Mouse (Mus musculus) CH12.LX (cell line): ENCODE results near the gene Chml. TPM values are rescaled to one million over a fixed set of nuclear protein-coding genes. Genes with fewer than 3 reads are reported as not detected.

ENCODE experiments used
- DNase-seq: peaks from one replicate; pipeline ENCODE4 v3.0.0-alpha.2; 2013; ENCODE audit errors: extremely low read depth
- H3K27ac ChIP-seq: 2 replicates; pipeline ENCODE4 v1.5.1; 2012; ENCODE audit warnings: low read depth, mild to moderate bottlenecking, control low read depth, moderate library complexity; ENCODE audit not compliant: insufficient read depth
- H3K27me3 ChIP-seq: replicated peaks from 2 replicates; pipeline ENCODE3; 2012; ENCODE audit warnings: inconsistent platforms
- H3K36me3 ChIP-seq, 2 experiments: replicated peaks in 1 of 2; 2 replicates each; pipeline versions ENCODE3 to v1.6.1; 2012; ENCODE audit warnings: inconsistent platforms in 1 of 2, low read length in 1 of 2, mild to moderate bottlenecking in 1 of 2, mixed read lengths in 1 of 2, moderate library complexity in 1 of 2; ENCODE audit not compliant: control insufficient read depth in 1 of 2, insufficient read depth in 1 of 2
- H3K4me1 ChIP-seq, 2 experiments: 2 replicates each; pipeline ENCODE4 v1.6.1; 2012; ENCODE audit warnings: inconsistent platforms in 1 of 2, moderate library complexity in 1 of 2; ENCODE audit not compliant: insufficient read depth in 2 of 2, control insufficient read depth in 1 of 2
- H3K4me2 ChIP-seq: 2 replicates; pipeline ENCODE4 v1.6.1; 2012; ENCODE audit warnings: low read depth, mild to moderate bottlenecking, control low read depth; ENCODE audit not compliant: poor library complexity, insufficient read depth, severe bottlenecking
- H3K4me3 ChIP-seq, 3 experiments: fragments of 150-350 bp in 1 of 3; sonication (generic) in 1 of 3; replicated peaks in 1 of 3; 2 replicates each; pipeline versions ENCODE3 to v1.5.1; 2011 to 2012; ENCODE audit warnings: low read depth in 2 of 3, low read length in 2 of 3, mild to moderate bottlenecking in 2 of 3, moderate library complexity in 2 of 3, control low read depth in 1 of 3, improper control_type of control experiment in 1 of 3, inconsistent platforms in 1 of 3, mixed read lengths in 1 of 3; ENCODE audit not compliant: poor library complexity in 1 of 3
- H3K79me2 ChIP-seq: replicated peaks from 2 replicates; pipeline ENCODE4 v1.6.1; 2012; ENCODE audit warnings: mild to moderate bottlenecking, moderate library complexity; ENCODE audit not compliant: control insufficient read depth, poor library complexity, insufficient read depth, severe bottlenecking; ENCODE audit errors: extremely low read depth
- H3K9ac ChIP-seq: 2 replicates; pipeline ENCODE4 v1.6.1; 2012; ENCODE audit warnings: low read depth, mild to moderate bottlenecking, control low read depth, moderate library complexity; ENCODE audit not compliant: insufficient read depth
- H3K9me3 ChIP-seq: replicated peaks from 2 replicates; pipeline ENCODE3; 2012; ENCODE audit warnings: low read length, inconsistent platforms, mixed read lengths
- BHLHE40 ChIP-seq: IDR thresholded peaks from 2 replicates; pipeline ENCODE4 v1.6.1; 2011; ENCODE audit warnings: mild to moderate bottlenecking, low read depth, low read length, improper control_type of control experiment
- CHD1 ChIP-seq: IDR thresholded peaks from 2 replicates; pipeline ENCODE4 v1.6.1; 2012; ENCODE audit warnings: low read depth, low read length, improper control_type of control experiment, inconsistent platforms
- CHD2 ChIP-seq: IDR thresholded peaks from 2 replicates; pipeline ENCODE4 v1.6.1; 2011; ENCODE audit warnings: low read length, improper control_type of control experiment
- E2F4 ChIP-seq: IDR thresholded peaks from 2 replicates; pipeline ENCODE4 v1.6.1; 2011; ENCODE audit warnings: low read depth, low read length, improper control_type of control experiment; ENCODE audit not compliant: insufficient replicate concordance
- JUND ChIP-seq: conservative IDR thresholded peaks from 2 replicates; pipeline ENCODE4 v1.6.1; 2011; ENCODE audit warnings: low read depth, low read length, improper control_type of control experiment
- MEF2A ChIP-seq: IDR thresholded peaks from 2 replicates; pipeline ENCODE4 v1.6.1; 2014; ENCODE audit warnings: low read depth, mild to moderate bottlenecking, inconsistent platforms, low read length, improper control_type of control experiment, borderline replicate concordance
- NELFE ChIP-seq: IDR thresholded peaks from 2 replicates; pipeline ENCODE4 v1.6.1; 2011; ENCODE audit warnings: low read depth, low read length, improper control_type of control experiment
- NRF1 ChIP-seq: IDR thresholded peaks from 2 replicates; pipeline ENCODE4 v1.6.1; 2014; ENCODE audit warnings: low read depth, mild to moderate bottlenecking, inconsistent platforms, low read length, improper control_type of control experiment, moderate library complexity
- PAX5 ChIP-seq: IDR thresholded peaks from 2 replicates; pipeline ENCODE4 v1.6.1; 2012; ENCODE audit warnings: low read length, inconsistent platforms, mixed read lengths
- POLR2A ChIP-seq: IDR thresholded peaks from 2 replicates; pipeline ENCODE4 v1.6.1; 2011; ENCODE audit warnings: low read depth, mild to moderate bottlenecking, improper control_type of control experiment, low read length
- POLR2AphosphoS2 ChIP-seq: IDR thresholded peaks from 2 replicates; pipeline ENCODE4 v1.6.1; 2011; ENCODE audit warnings: low read depth, low read length, improper control_type of control experiment
- SIN3A ChIP-seq: IDR thresholded peaks from 2 replicates; pipeline ENCODE4 v1.6.1; 2012; ENCODE audit warnings: low read length, improper control_type of control experiment, inconsistent platforms
- SMC3 ChIP-seq: IDR thresholded peaks from 2 replicates; pipeline ENCODE4 v1.6.1; 2011; ENCODE audit warnings: low read depth, low read length, improper control_type of control experiment
- UBTF ChIP-seq: IDR thresholded peaks from 2 replicates; pipeline ENCODE4 v1.6.1; 2012; ENCODE audit warnings: low read depth, mild to moderate bottlenecking, inconsistent platforms, low read length, improper control_type of control experiment, moderate library complexity
- USF2 ChIP-seq: conservative IDR thresholded peaks from 2 replicates; pipeline ENCODE4 v1.6.1; 2011; ENCODE audit warnings: low read depth, low read length, improper control_type of control experiment
- ZC3H11A ChIP-seq: IDR thresholded peaks from 2 replicates; pipeline ENCODE4 v1.6.1; 2012; ENCODE audit warnings: low read depth, mild to moderate bottlenecking, inconsistent platforms, low read length, improper control_type of control experiment
- ZKSCAN1 ChIP-seq: IDR thresholded peaks from 2 replicates; pipeline ENCODE4 v1.6.1; 2012; ENCODE audit warnings: low read depth, inconsistent platforms, low read length, improper control_type of control experiment, borderline replicate concordance
- ZNF384 ChIP-seq: IDR thresholded peaks from 2 replicates; pipeline ENCODE4 v1.6.1; 2012; ENCODE audit warnings: low read depth, low read length, improper control_type of control experiment, inconsistent platforms
- dilution Hi-C: fragments of 300-500 bp; cut with MboI; formaldehyde crosslinking; loops from 2 replicates; pipeline ENCODE4 v1.14.3; 2020; ENCODE audit warnings: low sequenced_read_pairs; ENCODE audit not compliant: extremely low pct_unique_long_range_greater_than_20kb, extremely low pct_ligation_motif_present
- in situ Hi-C: fragments of 300-500 bp; cut with MboI; formaldehyde crosslinking; loops from 3 replicates; pipeline ENCODE4 v1.14.3; 2019; ENCODE audit warnings: low sequenced_read_pairs, low pct_ligation_motif_present, low pct_unique_long_range_greater_than_20kb, mixed read lengths
- polyA plus RNA-seq: library from polyadenylated mRNA; unstranded; fragments of >175 nt; gene quantifications from 2 replicates; pipeline ENCODE4 v1.2.1, GENCODE M21; 2012; ENCODE audit warnings: low read depth; ENCODE audit not compliant: insufficient read length
- total RNA-seq, 2 experiments: library from RNA; depleted of rRNA; stranded (reverse); fragments of 300-350 nt in 1 of 2; fragments of >200 nt in 1 of 2; gene quantifications; 2 replicates each; pipeline ENCODE4 v1.2.3; 2012 to 2014

The Chml gene
- total and polyA plus RNA-seq, 3 experiments: 3.1 to 6.0 (median 3.3) TPM

DNA sequence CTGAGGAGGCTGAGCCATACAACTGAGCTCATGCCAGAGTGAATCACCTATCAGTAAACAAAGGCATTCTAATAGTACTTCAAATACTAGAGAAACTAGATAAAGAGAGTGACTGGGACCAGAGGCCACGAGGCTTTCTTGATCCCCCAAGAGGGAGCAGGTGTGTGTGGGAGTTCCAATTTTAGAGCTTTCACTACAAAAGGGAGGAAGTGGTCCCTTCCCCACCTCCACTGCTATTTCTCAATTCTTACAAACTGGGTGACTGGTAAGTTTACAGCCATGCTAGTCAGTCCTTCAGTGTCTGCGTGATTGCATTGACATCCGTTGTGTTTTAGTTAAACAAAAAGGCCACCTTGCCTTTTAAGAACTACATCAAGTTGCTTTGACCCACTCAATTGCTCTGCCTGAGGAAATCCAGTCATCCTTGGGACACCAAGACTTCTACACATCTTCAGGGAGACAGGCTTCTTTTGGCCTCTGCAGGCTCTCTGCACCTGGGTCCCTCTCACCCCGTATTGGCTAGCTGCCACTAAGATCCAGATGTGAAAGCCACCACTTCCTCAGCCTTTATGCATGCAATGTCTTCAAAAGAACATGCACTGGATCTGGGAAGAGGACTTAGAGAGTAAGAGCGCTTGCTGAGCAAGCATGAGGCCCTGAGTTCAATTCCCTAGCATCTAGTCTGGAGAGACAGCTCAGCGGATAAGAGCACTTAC lies 52.1 kb downstream of the Chml start (continued):
- no peak for TF ChIP-seq POLR2A
- TF ChIP-seq ZNF384: no peak
- TF ChIP-seq MEF2A: peak; percentile 84; the same call in 1 of the 2 replicates
- peak; percentile 32; the same call in 1 of the 2 replicates for TF ChIP-seq BHLHE40
- no peak for TF ChIP-seq ZC3H11A
- no peak for TF ChIP-seq UBTF
- no peak for TF ChIP-seq NELFE
- TF ChIP-seq SIN3A: 0 out of 2 replicates have a peak, but pooled peaks have one; percentile 52
- TF ChIP-seq USF2: no peak
- no peak for TF ChIP-seq JUND

DNA sequence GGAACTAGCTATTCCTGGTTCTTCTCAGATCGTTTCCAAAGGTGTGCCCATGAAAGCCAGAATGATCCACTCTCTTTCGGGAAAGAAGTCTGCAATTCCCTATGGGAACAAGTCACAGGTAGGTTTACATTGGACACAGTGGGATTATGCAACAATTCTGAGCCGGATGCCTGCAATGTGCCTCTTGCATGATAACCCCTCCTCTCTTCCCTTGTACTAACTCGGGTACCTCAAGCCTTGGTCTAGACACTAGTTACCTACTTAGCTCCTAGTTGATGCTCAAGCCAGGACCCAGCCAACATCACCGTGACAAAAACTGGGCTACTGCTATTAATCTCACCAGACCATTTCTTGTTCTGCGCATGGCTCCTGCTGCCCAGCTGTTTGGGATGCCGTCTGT lies 53.6 kb downstream of the Chml start:
- no peaks in the 10 kb centered on the region for H3K27me3 ChIP-seq
- no peaks in the 10 kb centered on the region for H3K9me3 ChIP-seq
- no peak overlapping the region for H3K4me3 ChIP-seq
- H3K36me3 ChIP-seq: peaks cover 2 to 16% of the 10 kb centered on the region in 2 experiments
- no peak overlapping the region for H3K27ac ChIP-seq
- in situ Hi-C loops (no loop called here), dilution Hi-C loops (no loop called here)
- no peak overlapping the region for H3K4me2 ChIP-seq
- no peak for DNase-seq
- peaks cover 26 to 90% of the 10 kb centered on the region in 2 experiments for H3K4me1 ChIP-seq
- no peak overlapping the region for H3K9ac ChIP-seq
- TF ChIP-seq ZKSCAN1 (no peak), NRF1 (no peak), POLR2A (no peak), USF2 (no peak), POLR2AphosphoS2 (no peak), SIN3A (no peak), PAX5 (no peak), SMC3 (no peak), CHD2 (no peak), BHLHE40 (no peak), NELFE (no peak)
- no peaks in the 10 kb centered on the region for H3K79me2 ChIP-seq

GRCm38 (mm10) chr1:175637677-175638076 lies 55.0 kb downstream of the Chml start:
- TF ChIP-seq JUND (no peak), E2F4 (no peak), CHD1 (no peak), BHLHE40 (0 out of 2 replicates have a peak, but pooled peaks have one; percentile 10)
- Histone ChIP-seq H3K36me3 (peaks cover 2 to 16% of the 10 kb centered on the region in 2 experiments), H3K9me3 (no peaks in the 10 kb centered on the region), H3K4me2 (no peak overlapping the region), H3K4me3 (no peak overlapping the region), H3K27ac (no peak overlapping the region), H3K79me2 (no peaks in the 10 kb centered on the region), H3K4me1 (peaks cover 23 to 88% of the 10 kb centered on the region in 2 experiments), H3K9ac (no peak overlapping the region), H3K27me3 (no peaks in the 10 kb centered on the region)
- dilution Hi-C loops (no loop called here), in situ Hi-C loops (no loop called here)
- no peak for DNase-seq
